Mouse (Mus musculus): Measurements from ENCODE around the gene Sv2b.

DNA sequence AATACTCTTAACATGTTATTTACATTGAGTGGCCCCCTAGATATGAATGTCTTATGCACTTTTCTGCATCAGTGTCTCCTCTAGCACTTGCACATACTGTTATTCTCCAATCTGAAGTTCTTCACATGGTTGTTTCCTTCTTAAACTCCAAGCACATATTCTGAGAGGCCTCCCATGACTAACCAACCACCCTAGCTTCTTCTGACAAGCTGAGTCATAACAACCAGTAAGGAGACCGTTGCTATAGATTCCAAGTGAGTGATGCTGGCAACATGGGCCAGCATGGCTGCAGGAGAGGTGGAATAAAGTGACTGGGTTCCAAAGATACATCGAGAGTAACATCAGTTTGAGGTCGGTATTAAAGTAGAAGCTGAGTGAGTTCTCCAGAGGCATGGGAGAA, 134.0 kb downstream of the Sv2b start:
- TF ChIP-seq CTCF (IDR thresholded peaks at IDR 0.05; ENCODE audit: control insufficient read depth, insufficient read depth, low read length) (no peak), POLR2A (IDR thresholded peaks at IDR 0.05; ENCODE audit: borderline replicate concordance, control insufficient read depth, low read depth, low read length) (no peak)

All from bone marrow, adult 2 months (tissue).